Comparison of ENCODE assay signal across 8 mouse cellular contexts in the genomic region with DNA sequence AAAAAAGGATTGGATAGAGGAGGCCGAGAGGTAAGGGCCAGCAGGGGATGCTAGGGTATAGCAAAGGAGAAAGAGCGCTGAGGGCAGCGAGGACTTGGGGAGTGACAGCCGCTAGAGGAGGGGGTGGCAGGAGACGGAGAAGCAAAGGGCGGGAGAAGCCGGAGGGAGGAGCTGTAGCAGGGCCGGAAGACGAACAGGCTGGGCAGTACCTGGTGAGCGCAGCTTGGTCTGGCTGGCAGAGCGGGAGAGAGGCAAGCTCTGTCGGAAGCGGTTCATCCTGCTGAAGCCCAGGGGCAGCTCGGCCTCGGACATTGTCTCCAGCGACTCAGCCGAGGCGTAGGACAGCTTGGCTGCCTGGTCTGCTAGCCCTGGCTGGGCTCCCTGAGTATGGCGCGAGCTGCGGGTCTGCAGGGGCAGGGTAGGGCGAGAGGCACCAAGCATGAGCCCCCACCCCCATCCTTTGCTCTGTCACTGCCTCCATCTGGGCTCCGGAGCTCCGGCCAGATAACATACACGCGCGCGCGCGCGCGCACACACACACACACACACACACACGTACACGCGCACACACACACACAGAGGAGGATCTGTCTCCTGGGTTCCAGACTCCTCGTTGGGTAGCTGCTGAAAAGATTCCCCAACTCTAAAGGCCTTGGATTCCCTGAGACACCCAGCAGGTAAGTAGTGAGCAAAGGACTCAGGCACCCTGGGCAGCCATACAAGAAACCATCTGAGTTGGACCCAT. TPM values are rescaled to one million over a fixed set of nuclear protein-coding genes. Genes with fewer than 3 reads are reported as not detected.
A peak's percentile ranks its signal among the peaks of the same experiment; 100 is the strongest.
DNase-seq lines count a peak whose midpoint lies in the region; ATAC-seq lines count a peak whose summit lies in the region.

No protein-coding gene starts in this region.

- no peaks in the 10 kb centered on the region for H3K9me3 ChIP-seq in hindbrain, embryonic 12.5 days (replicated peaks)
- H3K9me3 ChIP-seq in liver, embryonic 16.5 days (replicated peaks; ENCODE audit: control insufficient read depth, low read length), result no peaks in the 10 kb centered on the region

- H3K4me1 ChIP-seq in hindbrain, embryonic 12.5 days, result peaks cover 58% of the 10 kb centered on the region
- peaks cover 10% of the 10 kb centered on the region; the same call in 1 of the 2 replicates for H3K4me1 ChIP-seq in liver, embryonic 16.5 days (ENCODE audit: control insufficient read depth, low read depth, low read length)

- peak overlapping the region; percentile 38 for H3K9ac ChIP-seq in hindbrain, embryonic 12.5 days
- H3K9ac ChIP-seq in liver, embryonic 16.5 days (ENCODE audit: low read depth, low read length), result no peak overlapping the region

- no peak overlapping the region for H3K27ac ChIP-seq in hindbrain, embryonic 12.5 days
- H3K27ac ChIP-seq in liver, embryonic 16.5 days (ENCODE audit: low read length), result no peak overlapping the region

- peak; percentile 14; the same call in 1 of the 2 replicates for ATAC-seq in frontal cortex, adult (ENCODE audit: low TSS enrichment)
- no peak; the same call in 1 of the 2 replicates for ATAC-seq in hindbrain, embryonic 12.5 days (ENCODE audit: low FRiP score)
- no peak for ATAC-seq in liver, embryonic 16.5 days (ENCODE audit: low read depth)
- no peak for ATAC-seq in inflammation-experienced regulatory T-cells, adult 6 months
- ATAC-seq in megakaryocyte progenitor cell, adult 5-6 weeks (replicated peaks; ENCODE audit: poor library complexity), result no peak

- peak overlapping the region; percentile 31 for H3K4me3 ChIP-seq in hindbrain, embryonic 12.5 days
- H3K4me3 ChIP-seq in liver, embryonic 16.5 days (ENCODE audit: low read depth, low read length), result no peak overlapping the region

- H3K36me3 ChIP-seq in hindbrain, embryonic 12.5 days, result peaks cover 8% of the 10 kb centered on the region
- no peaks in the 10 kb centered on the region for H3K36me3 ChIP-seq in liver, embryonic 16.5 days (ENCODE audit: control insufficient read depth, insufficient read depth)

- under 1% methylated on average over 25 of the region's 36 CpGs for WGBS in hindbrain, embryonic 12.5 days
- 2% methylated on average over 35 of the region's 36 CpGs for WGBS in liver, embryonic 16.5 days (ENCODE audit: insufficient replicate concordance)

- no peak for DNase-seq in frontal cortex, postnatal 36 days (ENCODE audit: low spot score in 2 of 2)
- peak; percentile 36 for DNase-seq in CD4-positive helper T cell, adult 2 months (ENCODE audit: low read depth, low spot score)
- DNase-seq in cerebellum, postnatal 25 days, result peak; percentile 92 to 94

- peaks cover 82% of the 10 kb centered on the region for H3K27me3 ChIP-seq in hindbrain, embryonic 12.5 days
- H3K27me3 ChIP-seq in liver, embryonic 16.5 days (ENCODE audit: control insufficient read depth, insufficient read depth, low read depth, low read length), result peaks cover 72% of the 10 kb centered on the region

- peak overlapping the region; percentile 55 for H3K4me2 ChIP-seq in hindbrain, embryonic 12.5 days (replicated peaks)
- H3K4me2 ChIP-seq in liver, embryonic 16.5 days (ENCODE audit: low read depth, low read length), result peak overlapping the region; percentile 2; the same call in 1 of the 2 replicates

RNA-seq across cellular contexts. Expression of a gene that starts 36.9 kb away (rescaled TPM):
- 0.85 and 0.94 TPM in 2 replicates for polyA plus RNA-seq in hindbrain, embryonic 12.5 days (2016; fragmentation: Nextera tagmentation; extraction: Ambion mirVana)
- 0.46 and 0.59 TPM in 2 replicates for polyA plus RNA-seq in liver, embryonic 16.5 days (2015; fragmentation: Nextera tagmentation; extraction: Ambion mirVana)
- polyA plus RNA-seq in inflammation-experienced regulatory T-cells, adult 6 months (2017; shearing (Covaris generic)), result not detected
- not detected in 2 replicates for total RNA-seq in megakaryocyte progenitor cell, adult 5-6 weeks (2015)
- total RNA-seq in megakaryocyte progenitor cell, adult 5-6 weeks (2017), result not detected in 2 replicates

RNA-seq across cellular contexts. Expression of a gene that starts 39.0 kb away (rescaled TPM):
- polyA plus RNA-seq in hindbrain, embryonic 12.5 days (2016; fragmentation: Nextera tagmentation; extraction: Ambion mirVana), result 6.3 and 6.7 TPM in 2 replicates
- polyA plus RNA-seq in liver, embryonic 16.5 days (2015; fragmentation: Nextera tagmentation; extraction: Ambion mirVana), result not detected in 2 replicates
- not detected for polyA plus RNA-seq in inflammation-experienced regulatory T-cells, adult 6 months (2017; shearing (Covaris generic))
- 0.02 TPM in 1 of 2 replicates, not detected in the other for total RNA-seq in megakaryocyte progenitor cell, adult 5-6 weeks (2015)
- not detected in 2 replicates for total RNA-seq in megakaryocyte progenitor cell, adult 5-6 weeks (2017)

Comparison
In these comparisons a context has a peak if more than half of its experiments do, and no peak if none do; other contexts are left out.
1. DNase-seq: peak in CD4-positive helper T cell, adult 2 months (single experiment) and cerebellum, postnatal 25 days (2 of 2); none in frontal cortex, postnatal 36 days (0 of 2).